ENCODE assay signal across 10 mouse cellular contexts in genomic region chr11:50720856-50721550, GRCm38 (mm10).
DNase-seq lines count a peak whose midpoint lies in the region; ATAC-seq and TF ChIP-seq lines count a peak whose summit lies in the region.
"Had no signal": no experiment of that assay in that cellular context is flagged by ENCODE, and none has a peak within 500 bp of the region (broad histone marks: within the 10 kb centered on the region; RNA-seq: fewer than 3 reads in every experiment).

No protein-coding gene starts in this region.

- no peak overlapping the region for H3K9ac ChIP-seq in lung, postnatal 0 days (replicated peaks; ENCODE audit: low read depth)
- H3K9ac ChIP-seq in limb, embryonic 13.5 days, result no peak overlapping the region

- peak; percentile 28; the same call in 1 of the 2 replicates for TF ChIP-seq CTCF in lung, postnatal 0 days (IDR thresholded peaks at IDR 0.05)

- H3K4me2 ChIP-seq in lung, postnatal 0 days (replicated peaks; ENCODE audit: low read depth, low read length), result no peak overlapping the region
- no peak overlapping the region for H3K4me2 ChIP-seq in limb, embryonic 13.5 days (replicated peaks)

- H3K4me1 ChIP-seq in lung, postnatal 0 days (ENCODE audit: insufficient read depth, low read depth, low read length), result no peaks in the 10 kb centered on the region
- peaks cover 59% of the 10 kb centered on the region for H3K4me1 ChIP-seq in limb, embryonic 13.5 days

- no peaks in the 10 kb centered on the region for H3K36me3 ChIP-seq in lung, postnatal 0 days (ENCODE audit: insufficient read depth, low read length)
- no peaks in the 10 kb centered on the region for H3K36me3 ChIP-seq in limb, embryonic 13.5 days

- no peak overlapping the region for H3K4me3 ChIP-seq in lung, postnatal 0 days (ENCODE audit: low read depth, low read length)
- no peak overlapping the region for H3K4me3 ChIP-seq in limb, embryonic 13.5 days

- TF ChIP-seq EP300 in lung, postnatal 0 days (IDR thresholded peaks at IDR 0.05), result no peak

- no peak overlapping the region for H3K27ac ChIP-seq in lung, postnatal 0 days (ENCODE audit: low read length)
- H3K27ac ChIP-seq in limb, embryonic 13.5 days, result no peak overlapping the region

- DNase-seq in heart, postnatal 10 days, result peak; percentile 49 to 58
- DNase-seq in heart, adult 11 months, result no peak
- DNase-seq in lung, postnatal 0 days (ENCODE audit: low spot score), result peak; percentile 41
- DNase-seq in lung, postnatal 36 days, result no peak
- peak; percentile 53 for DNase-seq in adrenal gland, adult 2 months
- no peak for DNase-seq in frontal cortex, postnatal 36 days (ENCODE audit: low spot score in 2 of 2)
- DNase-seq in spleen, adult 12 weeks (ENCODE audit: low spot score), result no peak
- DNase-seq: gastrocnemius, postnatal 36 days; kidney, adult 11 months had no signal

- 40% methylated on average over 12 of the region's 12 CpGs for WGBS in lung, postnatal 0 days
- WGBS in limb, embryonic 13.5 days, result 35% methylated on average over 12 of the region's 12 CpGs

- H3K9me3 ChIP-seq in lung, postnatal 0 days (ENCODE audit: low read length), result no peaks in the 10 kb centered on the region
- no peaks in the 10 kb centered on the region for H3K9me3 ChIP-seq in limb, embryonic 13.5 days

- intact Hi-C loops in heart, postnatal 10 days (cut with DNase I), result no loop called here

- ATAC-seq in lung, postnatal 0 days, result peak; percentile 14; the same call in 1 of the 2 replicates
- ATAC-seq in limb, embryonic 13.5 days (ENCODE audit: low FRiP score, low read depth), result peak; percentile 52; the same call in 1 of the 2 replicates

- H3K27me3 ChIP-seq in lung, postnatal 0 days (replicated peaks; ENCODE audit: insufficient read depth, low read length), result no peaks in the 10 kb centered on the region
- peaks cover 6% of the 10 kb centered on the region; the same call in 1 of the 2 replicates for H3K27me3 ChIP-seq in limb, embryonic 13.5 days

Comparison
In these comparisons a context has a peak if more than half of its experiments do, and no peak if none do; other contexts are left out.
1. DNase-seq: peak in heart, postnatal 10 days (2 of 2), lung, postnatal 0 days (single experiment) and adrenal gland, adult 2 months (single experiment); none in heart, adult 11 months (single experiment), lung, postnatal 36 days (single experiment), frontal cortex, postnatal 36 days (0 of 2) and spleen, adult 12 weeks (single experiment).